Mouse (Mus musculus) embryonic fibroblast, embryonic 13.5 days (primary cell): Measurements from ENCODE around the gene Cadm4. TPM values are rescaled to one million over a fixed set of nuclear protein-coding genes. Genes with fewer than 3 reads are reported as not detected.

ENCODE experiments used
- H3K27ac ChIP-seq: 2 replicates; pipeline ENCODE4 v1.5.1; 2012; ENCODE audit warnings: low read length, control low read depth, inconsistent platforms; ENCODE audit not compliant: insufficient read depth
- H3K4me1 ChIP-seq: 2 replicates; pipeline ENCODE4 v1.6.1; 2011; ENCODE audit warnings: low read length; ENCODE audit not compliant: control insufficient read depth, insufficient read depth
- H3K4me3 ChIP-seq: 2 replicates; pipeline ENCODE4 v1.5.1; 2011; ENCODE audit warnings: mild to moderate bottlenecking, control low read depth, low read length; ENCODE audit not compliant: insufficient read depth
- CTCF ChIP-seq: IDR thresholded peaks from 2 replicates; pipeline ENCODE4 v1.5.1; 2011; ENCODE audit warnings: mild to moderate bottlenecking, control low read depth, low read length, moderate library complexity, borderline replicate concordance; ENCODE audit not compliant: insufficient read depth
- POLR2A ChIP-seq: IDR thresholded peaks from 2 replicates; pipeline ENCODE4 v1.6.1; 2011; ENCODE audit warnings: low read depth, mild to moderate bottlenecking, control low read depth, low read length, moderate library complexity
- polyA plus RNA-seq: library from polyadenylated mRNA; stranded (reverse); fragments of >200 nt; gene quantifications from 2 replicates; pipeline ENCODE4 v1.2.4, GENCODE M21; 2011; ENCODE audit warnings: low read depth; ENCODE audit not compliant: missing spikeins, insufficient read length

Gene Cadm4
- polyA plus RNA-seq, 1 experiment = 3.3 TPM

- TF ChIP-seq CTCF = no peak
- peak; percentile 49 for TF ChIP-seq POLR2A
- H3K4me3 ChIP-seq = no peak overlapping the region
Observed at GRCm38 (mm10) chr7:24537591-24537990, 55.8 kb downstream of the Cadm4 start.

GRCm38 (mm10) chr7:24538154-24538553 lies 56.3 kb downstream of the Cadm4 start:
- no peak overlapping the region for H3K27ac ChIP-seq
- TF ChIP-seq CTCF = no peak
- TF ChIP-seq POLR2A = 0 out of 2 replicates have a peak, but pooled peaks have one; percentile 7
- no peaks in the 10 kb centered on the region for H3K4me1 ChIP-seq
- H3K4me3 ChIP-seq = no peak overlapping the region

More at GRCm38 (mm10) chr7:24537591-24537990, 55.8 kb downstream of the Cadm4 start:
- peaks cover under 1% of the 10 kb centered on the region; the same call in 1 of the 2 replicates for H3K4me1 ChIP-seq
- no peak overlapping the region for H3K27ac ChIP-seq

- H3K4me1 ChIP-seq = no peaks in the 10 kb centered on the region
- no peak overlapping the region for H3K27ac ChIP-seq
- H3K4me3 ChIP-seq = no peak overlapping the region
- no peak for TF ChIP-seq CTCF
- TF ChIP-seq POLR2A = no peak
Observed at GRCm38 (mm10) chr7:24538701-24539100, 56.9 kb downstream of the Cadm4 start.

GRCm38 (mm10) chr7:24539686-24540085 lies 57.9 kb downstream of the Cadm4 start:
- no peak for TF ChIP-seq POLR2A
- TF ChIP-seq CTCF = no peak
- Histone ChIP-seq H3K4me3 (no peak overlapping the region), H3K4me1 (no peaks in the 10 kb centered on the region), H3K27ac (no peak overlapping the region)

- H3K4me1 ChIP-seq = no peaks in the 10 kb centered on the region
- H3K27ac ChIP-seq = no peak overlapping the region
- no peak overlapping the region for H3K4me3 ChIP-seq
- TF ChIP-seq CTCF = no peak
- TF ChIP-seq POLR2A = no peak
Observed at GRCm38 (mm10) chr7:24544506-24544905, 62.7 kb downstream of the Cadm4 start.

- no peak within 1 kb of the TSS for H3K27ac ChIP-seq
- TF ChIP-seq CTCF (no peak), POLR2A (no peak)
- H3K4me3 ChIP-seq = peak within 1 kb of the TSS; percentile 71
- no peaks in the 10 kb centered on the region for H3K4me1 ChIP-seq
Observed at GRCm38 (mm10) chr7:24546068-24546614, 64.3 kb downstream of the Cadm4 start, which contains the start of the genes Pinlyp and Xrcc1. TSS of gene Pinlyp (minus strand) at chr7:24546118. TSS of gene Xrcc1 (plus strand) at chr7:24546289.

GRCm38 (mm10) chr7:24546634-24547389 lies 65.0 kb downstream of the Cadm4 start:
- Histone ChIP-seq H3K4me3 (peak overlapping the region; percentile 71), H3K27ac (no peak overlapping the region), H3K4me1 (no peaks in the 10 kb centered on the region)
- TF ChIP-seq CTCF (no peak), POLR2A (peak; percentile 78)

- Histone ChIP-seq H3K4me3 (peak overlapping the region; percentile 71), H3K4me1 (no peaks in the 10 kb centered on the region), H3K27ac (no peak overlapping the region)
- TF ChIP-seq POLR2A (no peak), CTCF (no peak)
Observed at GRCm38 (mm10) chr7:24547534-24548036, 65.8 kb downstream of the Cadm4 start.

GRCm38 (mm10) chr7:24551985-24552759 lies 70.3 kb downstream of the Cadm4 start:
- Histone ChIP-seq H3K4me1 (no peaks in the 10 kb centered on the region), H3K27ac (no peak overlapping the region), H3K4me3 (no peak overlapping the region)
- no peak for TF ChIP-seq CTCF

Other genes starting within 250 kb of the Cadm4 start
- 3.6 and 3.7 TPM in 2 replicates for gene Zfp109, start 244.5 kb upstream of the Cadm4 start, polyA plus RNA-seq
- 2.8 and 3.0 TPM in 2 replicates for gene Zfp108, start 227.2 kb upstream of the Cadm4 start, polyA plus RNA-seq
- 6.5 and 13.4 TPM in 2 replicates for gene Zfp93, start 211.6 kb upstream of the Cadm4 start, polyA plus RNA-seq
- gene Zfp61, start 180.8 kb upstream of the Cadm4 start, polyA plus RNA-seq = 11.7 and 14.8 TPM in 2 replicates
- gene Zfp94, start 165.4 kb upstream of the Cadm4 start, polyA plus RNA-seq = 3.8 and 4.4 TPM in 2 replicates
- gene Tescl, start 148.1 kb upstream of the Cadm4 start, polyA plus RNA-seq = not detected in 2 replicates
- not detected in 2 replicates for gene Lypd5, start 132.8 kb upstream of the Cadm4 start, polyA plus RNA-seq
- gene Kcnn4, start 111.8 kb upstream of the Cadm4 start, polyA plus RNA-seq = 1.9 and 3.4 TPM in 2 replicates
- 14.8 and 18.1 TPM in 2 replicates for gene Smg9, start 82.4 kb upstream of the Cadm4 start, polyA plus RNA-seq
- not detected in 2 replicates for gene Irgc1, start 29.7 kb upstream of the Cadm4 start, polyA plus RNA-seq
- 35.2 and 70.2 TPM in 2 replicates for gene Plaur, start 19.5 kb upstream of the Cadm4 start, polyA plus RNA-seq
- 5.6 and 8.9 TPM in 2 replicates for gene Zfp428, start 25.0 kb downstream of the Cadm4 start, polyA plus RNA-seq
- not detected in 2 replicates for gene AC161166.1, start 30.4 kb downstream of the Cadm4 start, polyA plus RNA-seq
- gene Irgq, start 48.7 kb downstream of the Cadm4 start, polyA plus RNA-seq = 17.6 and 21.7 TPM in 2 replicates
- not detected in 2 replicates for gene Pinlyp, start 64.1 kb downstream of the Cadm4 start, polyA plus RNA-seq
- gene Xrcc1, start 64.3 kb downstream of the Cadm4 start, polyA plus RNA-seq = 33.3 and 41.3 TPM in 2 replicates
- gene Ethe1, start 105.5 kb downstream of the Cadm4 start, polyA plus RNA-seq = 11.3 and 16.2 TPM in 2 replicates
- 2.3 and 2.6 TPM in 2 replicates for gene Zfp575, start 105.6 kb downstream of the Cadm4 start, polyA plus RNA-seq
- gene Phldb3, start 128.7 kb downstream of the Cadm4 start, polyA plus RNA-seq = 0.76 and 0.97 TPM in 2 replicates
- not detected in 2 replicates for gene Lypd3, start 154.5 kb downstream of the Cadm4 start, polyA plus RNA-seq
- gene Tex101, start 194.7 kb downstream of the Cadm4 start, polyA plus RNA-seq = not detected in 2 replicates
- not detected in 2 replicates for gene BC049730, start 227.2 kb downstream of the Cadm4 start, polyA plus RNA-seq
- gene Gm4763, start 244.9 kb downstream of the Cadm4 start, polyA plus RNA-seq = not detected in 2 replicates